Mouse (Mus musculus): ENCODE measurements around the gene Olfr126.

Gene Olfr126

DNA sequence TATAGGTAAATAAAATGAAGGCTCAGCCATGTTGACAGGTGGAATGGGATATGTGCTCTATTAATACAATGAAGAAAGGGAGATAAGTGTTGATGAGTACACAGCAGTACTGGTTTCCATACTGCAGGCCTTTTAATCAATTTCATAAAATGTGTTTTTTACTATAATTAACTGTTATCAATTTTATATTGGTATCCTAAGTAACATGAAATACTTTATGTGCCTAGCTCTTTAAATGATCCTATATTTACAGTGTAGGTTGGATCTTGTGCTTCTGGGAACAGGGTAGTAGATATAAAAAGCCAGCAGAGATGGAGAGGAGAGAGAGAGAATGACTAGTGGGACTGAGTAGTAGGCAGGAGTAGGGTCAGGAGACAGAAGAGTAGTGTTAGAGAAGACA, at the start of gene Olfr126:
TSS of gene Olfr126 (plus strand) at position 301 of the 400 bp plus-strand sequence.
- no peak for DNase-seq (ENCODE audit: low spot score in 2 of 2)

DNA sequence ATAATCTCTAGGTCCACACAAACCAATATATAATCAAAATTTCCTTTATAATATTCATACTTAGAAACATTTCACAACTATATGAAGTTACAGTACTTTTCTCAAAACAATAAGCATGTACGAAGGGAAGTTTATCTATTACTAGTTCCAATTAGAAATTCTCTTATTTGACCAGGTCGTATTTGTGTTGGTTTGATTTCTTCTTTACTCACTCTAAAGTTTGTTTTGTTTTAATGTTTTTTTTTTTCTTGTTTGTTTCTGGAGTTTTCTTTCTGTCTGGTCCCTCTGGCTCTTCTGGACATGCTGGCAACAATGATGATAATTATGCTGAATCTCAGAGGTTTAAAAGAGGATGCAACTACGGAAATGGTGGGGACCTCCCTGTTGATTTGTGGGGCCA, 47.7 kb upstream of the Olfr126 start, which contains the start of gene Olfr124:
TSS of gene Olfr124 (plus strand) at position 301 of the 400 bp plus-strand sequence.
- DNase-seq (ENCODE audit: low spot score in 2 of 2) = no peak

DNA sequence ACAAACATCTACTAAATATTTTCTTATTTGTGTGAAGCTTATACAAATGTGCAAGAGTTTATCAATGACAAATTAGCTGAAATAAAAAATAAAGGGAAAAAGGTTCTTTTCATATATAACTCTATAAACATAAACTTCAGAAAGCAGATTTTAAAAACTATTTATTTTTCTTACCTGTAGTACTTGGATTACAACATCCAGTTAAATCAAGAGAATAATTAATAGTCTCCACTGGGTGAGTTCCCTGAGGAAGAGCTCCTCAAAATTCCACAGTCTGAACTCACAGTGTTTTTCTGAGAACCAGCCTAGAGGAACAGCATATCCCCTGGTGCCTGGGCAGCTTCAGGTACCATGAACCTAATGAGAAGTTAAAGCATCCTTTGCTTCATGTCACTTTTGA, 14.6 kb upstream of the Olfr126 start, which contains the start of gene Olfr125:
TSS of gene Olfr125 (plus strand) at position 301 of the 400 bp plus-strand sequence.
- DNase-seq (ENCODE audit: low spot score in 2 of 2) = no peak

GRCm38 (mm10) chr17:37863901-37864300, 16.6 kb downstream of the Olfr126 start:
- no peak for DNase-seq (ENCODE audit: low spot score in 2 of 2)

GRCm38 (mm10) chr17:37869676-37870205, 22.5 kb downstream of the Olfr126 start:
- DNase-seq (ENCODE audit: low spot score in 2 of 2) = no peak

DNA sequence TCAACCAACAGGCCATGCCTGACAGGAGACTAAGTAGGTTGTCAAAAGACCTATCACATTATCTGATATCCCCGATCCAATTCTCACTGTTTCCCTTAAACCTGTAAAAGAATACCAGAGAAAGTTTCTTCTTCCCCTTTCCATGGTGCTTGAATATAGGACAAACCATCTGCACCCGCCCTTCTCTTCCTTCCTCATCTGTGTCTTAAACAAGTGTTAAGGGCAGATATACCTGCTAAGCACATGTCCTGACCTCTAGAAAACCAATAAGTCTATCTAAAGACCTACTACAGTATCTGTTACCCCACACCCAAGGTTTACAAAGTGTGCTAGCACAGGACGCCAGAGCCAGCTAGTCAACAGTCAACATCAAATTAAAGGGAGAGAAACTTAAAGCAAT, 26.5 kb downstream of the Olfr126 start:
- DNase-seq (ENCODE audit: low spot score in 2 of 2) = no peak

DNA sequence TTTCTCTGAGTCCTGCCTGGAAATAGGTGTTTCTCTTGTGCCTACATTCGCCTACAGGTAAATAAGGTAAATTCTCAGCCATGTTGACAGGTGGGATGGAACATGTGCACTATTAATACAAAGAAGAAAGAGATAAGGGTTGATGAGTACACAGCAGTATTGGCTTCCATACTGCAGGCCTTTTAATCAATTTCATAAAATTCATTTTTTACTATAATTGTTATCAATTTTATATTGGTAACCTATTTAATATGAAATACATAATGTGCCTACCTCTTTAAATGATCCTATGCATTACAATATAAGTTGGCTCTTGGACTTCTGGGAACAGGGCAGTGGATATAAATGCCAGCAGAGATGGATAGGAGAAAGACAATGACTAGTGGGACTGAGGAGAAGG, 52.9 kb downstream of the Olfr126 start, which contains the start of gene Olfr127:
TSS of gene Olfr127 (plus strand) at position 301 of the 400 bp plus-strand sequence.
- DNase-seq (ENCODE audit: low spot score in 2 of 2) = no peak

Data from urinary bladder, postnatal 36 days (tissue).